27 mouse cellular contexts compared by ENCODE assay signal in the genomic region with DNA sequence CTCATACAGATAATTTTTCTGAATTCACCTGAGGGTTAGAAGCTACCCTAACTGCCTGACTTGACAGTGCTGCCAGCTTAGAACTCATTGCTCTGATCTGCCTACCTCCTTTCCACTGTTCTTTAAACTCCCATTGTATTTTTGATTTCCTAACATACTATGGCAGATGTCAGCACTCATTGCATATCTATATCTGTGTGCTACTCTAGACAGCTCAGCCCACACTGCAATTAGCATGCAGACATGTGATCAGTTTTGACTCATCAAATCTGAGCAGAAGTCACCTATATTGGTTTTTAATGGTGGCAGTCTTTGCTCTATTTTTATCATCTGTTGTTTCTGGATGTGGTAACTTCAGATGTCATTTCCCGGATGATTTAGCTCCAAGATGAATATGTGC.
DNase-seq lines count a peak whose midpoint lies in the region; ATAC-seq lines count a peak whose summit lies in the region.
"Had no signal": no experiment of that assay in that cellular context is flagged by ENCODE, and none has a peak within 500 bp of the region (broad histone marks: within the 10 kb centered on the region; RNA-seq: fewer than 3 reads in every experiment).

No protein-coding gene starts in this region.

- no peak overlapping the region for H3K9ac ChIP-seq in forebrain, embryonic 13.5 days
- no peak overlapping the region for H3K9ac ChIP-seq in forebrain, embryonic 14.5 days (ENCODE audit: low read length)
- H3K9ac ChIP-seq: embryonic facial prominence, embryonic 12.5 days; embryonic facial prominence, embryonic 15.5 days; heart, embryonic 12.5 days; heart, embryonic 15.5 days; hindbrain, embryonic 13.5 days had no signal

- H3K4me3 ChIP-seq in forebrain, embryonic 13.5 days: no peak overlapping the region
- no peak overlapping the region for H3K4me3 ChIP-seq in forebrain, embryonic 14.5 days (ENCODE audit: low read depth, low read length)
- H3K4me3 ChIP-seq: embryonic facial prominence, embryonic 12.5 days; embryonic facial prominence, embryonic 15.5 days; heart, embryonic 12.5 days; heart, embryonic 15.5 days; hindbrain, embryonic 10.5 days; hindbrain, embryonic 13.5 days had no signal

- no peak overlapping the region for H3K27ac ChIP-seq in forebrain, embryonic 13.5 days
- no peak overlapping the region for H3K27ac ChIP-seq in forebrain, embryonic 14.5 days (ENCODE audit: low read depth, low read length)
- H3K27ac ChIP-seq: embryonic facial prominence, embryonic 12.5 days; embryonic facial prominence, embryonic 15.5 days; heart, embryonic 15.5 days; hindbrain, embryonic 10.5 days; hindbrain, embryonic 13.5 days had no signal

- no peaks in the 10 kb centered on the region for H3K36me3 ChIP-seq in forebrain, embryonic 13.5 days (ENCODE audit: poor library complexity, severe bottlenecking)
- H3K36me3 ChIP-seq in forebrain, embryonic 14.5 days (ENCODE audit: control insufficient read depth, insufficient read depth, low read length): no peaks in the 10 kb centered on the region
- H3K36me3 ChIP-seq: embryonic facial prominence, embryonic 12.5 days; embryonic facial prominence, embryonic 15.5 days; heart, embryonic 12.5 days; heart, embryonic 15.5 days; hindbrain, embryonic 10.5 days; hindbrain, embryonic 13.5 days had no signal

- no peak overlapping the region for H3K4me2 ChIP-seq in forebrain, embryonic 13.5 days
- H3K4me2 ChIP-seq in forebrain, embryonic 14.5 days (ENCODE audit: low read length): no peak overlapping the region
- H3K4me2 ChIP-seq: embryonic facial prominence, embryonic 12.5 days; embryonic facial prominence, embryonic 15.5 days; heart, embryonic 12.5 days; heart, embryonic 15.5 days; hindbrain, embryonic 13.5 days had no signal

- no peaks in the 10 kb centered on the region for H3K9me3 ChIP-seq in forebrain, embryonic 13.5 days (replicated peaks)
- H3K9me3 ChIP-seq in forebrain, embryonic 14.5 days (replicated peaks; ENCODE audit: control insufficient read depth, low read length): no peaks in the 10 kb centered on the region
- H3K9me3 ChIP-seq: embryonic facial prominence, embryonic 12.5 days; embryonic facial prominence, embryonic 15.5 days; heart, embryonic 12.5 days; heart, embryonic 15.5 days; hindbrain, embryonic 10.5 days; hindbrain, embryonic 13.5 days had no signal

- H3K4me1 ChIP-seq in forebrain, embryonic 13.5 days: no peaks in the 10 kb centered on the region
- H3K4me1 ChIP-seq in forebrain, embryonic 14.5 days (ENCODE audit: control insufficient read depth, insufficient read depth, low read length): no peaks in the 10 kb centered on the region
- H3K4me1 ChIP-seq: embryonic facial prominence, embryonic 12.5 days; embryonic facial prominence, embryonic 15.5 days; heart, embryonic 12.5 days; heart, embryonic 15.5 days; hindbrain, embryonic 10.5 days; hindbrain, embryonic 13.5 days had no signal

- peak; percentile 41; the same call in 1 of the 2 replicates for ATAC-seq in forebrain, embryonic 13.5 days
- no peak for ATAC-seq in forebrain, embryonic 14.5 days
- peak; percentile 67 for ATAC-seq in frontal cortex, adult (ENCODE audit: low TSS enrichment)
- ATAC-seq: activated CD4-positive, CD25-positive, alpha-beta regulatory T cell, adult 4 months; hindbrain, embryonic 16.5 days; intestine, embryonic 16.5 days had no signal

- no peak for DNase-seq in forebrain, embryonic 14.5 days (ENCODE audit: low spot score)
- no peak for DNase-seq in frontal cortex, postnatal 25 days (ENCODE audit: low spot score in 2 of 2)
- DNase-seq in layer of hippocampus, adult 9-11 months: peak; percentile 19
- no peak for DNase-seq in layer of hippocampus, adult 9-10 months (ENCODE audit: low spot score)
- DNase-seq in right cerebral cortex, postnatal 10 days (ENCODE audit: low spot score in 2 of 2): peak; percentile 20 to 24
- DNase-seq in right cerebral cortex, adult 2 months (ENCODE audit: low spot score in 2 of 2): no peak
- DNase-seq: adrenal gland, postnatal 10 days; adrenal gland, postnatal 36 days; cerebellum, adult 11 months; cerebellum, adult 2 months; cerebellum, adult 9-11 months; cerebellum, postnatal 25 days; gastrocnemius, postnatal 25 days; heart, adult 18-20 months; heart, postnatal 10 days; heart, postnatal 36 days had no signal

- no peaks in the 10 kb centered on the region for H3K27me3 ChIP-seq in forebrain, embryonic 13.5 days
- no peaks in the 10 kb centered on the region for H3K27me3 ChIP-seq in forebrain, embryonic 14.5 days (replicated peaks; ENCODE audit: control insufficient read depth, insufficient read depth, low read length)
- H3K27me3 ChIP-seq: embryonic facial prominence, embryonic 12.5 days; embryonic facial prominence, embryonic 15.5 days; heart, embryonic 12.5 days; heart, embryonic 15.5 days; hindbrain, embryonic 13.5 days had no signal

- 92% methylated on average over 1 of the region's 1 CpGs for WGBS in forebrain, embryonic 13.5 days
- 88% methylated on average over 1 of the region's 1 CpGs for WGBS in forebrain, embryonic 14.5 days

Comparison
In these comparisons a context has a peak if more than half of its experiments do, and no peak if none do; other contexts are left out.
1. DNase-seq: peak in layer of hippocampus, adult 9-11 months (single experiment) and right cerebral cortex, postnatal 10 days (2 of 2); none in forebrain, embryonic 14.5 days (single experiment), frontal cortex, postnatal 25 days (0 of 2), layer of hippocampus, adult 9-10 months (single experiment) and right cerebral cortex, adult 2 months (0 of 2).